Mouse (Mus musculus) thymus, postnatal 36 days (tissue): ENCODE data around the gene Cdk5rap2.

Source experiments
- DNase-seq, 2 experiments: peaks; one replicate each; pipeline ENCODE4 v3.0.0; 2022; ENCODE audit warnings: mixed read lengths in 2 of 2

Gene Cdk5rap2

DNA sequence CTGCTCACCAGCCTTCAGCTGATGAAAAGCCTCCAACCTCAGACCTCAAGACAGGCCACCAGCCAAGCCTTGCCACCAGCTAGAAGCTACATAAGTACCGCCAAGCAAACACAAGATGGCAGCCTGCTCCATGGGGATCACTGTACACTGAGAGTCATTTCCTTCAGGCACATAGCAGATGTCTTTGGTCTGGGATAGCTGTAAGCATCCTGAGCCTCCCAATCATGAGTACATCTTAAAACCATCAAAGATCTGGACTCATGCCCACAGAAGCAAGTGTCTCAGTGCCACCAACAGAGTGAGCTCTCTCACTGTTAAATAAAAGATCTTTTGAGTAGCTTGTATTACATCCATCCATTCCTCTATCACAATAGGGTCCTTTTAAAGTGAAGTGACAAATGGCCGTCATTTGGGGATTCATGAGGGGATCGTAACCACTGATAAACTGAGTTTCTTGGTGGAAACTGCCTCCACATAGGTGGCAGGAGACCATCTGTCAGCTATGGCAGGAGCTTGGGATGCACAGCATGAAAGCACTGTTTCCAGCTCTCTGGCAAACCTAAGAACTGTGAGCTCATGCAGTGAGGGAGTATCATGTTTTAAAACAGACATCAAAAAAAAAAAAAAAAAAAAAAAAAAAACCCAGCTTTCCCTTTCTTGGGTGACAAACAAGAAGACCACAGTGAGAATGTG lies 150.4 kb downstream of the Cdk5rap2 start:
- DNase-seq, result no peak

DNA sequence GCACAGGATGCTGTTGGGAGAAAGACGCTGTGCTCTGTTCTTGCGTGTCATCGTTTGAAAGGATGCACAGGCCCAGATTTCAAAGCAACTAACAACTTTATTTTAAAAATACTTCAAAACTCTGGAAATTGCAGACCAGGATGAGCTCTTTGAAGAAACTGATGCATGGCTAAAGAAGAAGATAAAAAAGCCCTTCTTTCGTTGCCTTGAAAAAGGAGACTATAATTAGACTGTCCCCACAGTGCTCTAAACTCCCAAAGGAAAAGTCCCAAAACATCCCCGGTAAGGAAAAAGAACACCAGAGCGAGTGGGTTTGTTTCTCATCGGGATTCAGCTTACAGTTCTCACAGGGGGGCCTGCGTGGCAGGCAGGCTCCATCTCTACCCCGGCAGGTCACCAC lies 151.4 kb downstream of the Cdk5rap2 start:
- no peak for DNase-seq

DNA sequence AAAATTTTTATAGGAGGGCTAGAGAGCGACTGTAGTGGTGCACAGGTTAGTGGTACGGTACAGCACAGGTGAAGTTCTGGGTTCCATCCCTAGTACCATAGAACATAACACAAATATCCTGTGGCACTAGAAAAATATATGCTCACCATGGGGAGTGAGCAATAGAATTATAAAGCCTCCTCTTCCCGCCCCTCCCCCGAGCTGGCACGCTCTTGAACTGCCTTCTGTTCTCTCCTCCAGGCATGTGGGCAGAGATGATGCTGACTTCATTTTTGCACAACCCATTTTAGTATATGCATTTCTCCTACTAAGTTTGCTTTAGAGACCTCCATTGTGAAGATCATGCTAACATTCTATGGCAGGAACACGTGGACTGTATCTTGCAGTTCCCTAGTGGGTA lies 152.0 kb downstream of the Cdk5rap2 start:
- DNase-seq, result no peak

DNA sequence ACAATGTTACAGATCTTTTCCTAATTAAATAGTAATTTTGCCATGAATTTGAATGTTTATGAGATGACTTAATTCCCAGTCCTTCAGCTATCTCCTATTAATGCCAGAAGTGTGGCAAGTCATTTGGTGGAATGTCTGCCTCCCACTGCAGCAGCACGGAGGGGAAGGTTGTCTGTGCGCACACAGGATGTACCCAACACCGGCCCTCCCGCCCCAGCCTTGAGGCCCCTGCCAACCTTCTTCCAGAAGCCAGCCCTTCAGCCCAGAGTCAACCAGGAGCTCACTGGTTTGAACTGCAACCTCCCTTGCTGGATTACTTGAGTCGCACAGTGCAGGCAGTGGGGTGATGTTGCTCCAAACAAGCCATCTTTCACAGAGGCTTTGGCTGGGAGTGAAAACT lies 158.5 kb downstream of the Cdk5rap2 start:
- DNase-seq, result no peak

DNA sequence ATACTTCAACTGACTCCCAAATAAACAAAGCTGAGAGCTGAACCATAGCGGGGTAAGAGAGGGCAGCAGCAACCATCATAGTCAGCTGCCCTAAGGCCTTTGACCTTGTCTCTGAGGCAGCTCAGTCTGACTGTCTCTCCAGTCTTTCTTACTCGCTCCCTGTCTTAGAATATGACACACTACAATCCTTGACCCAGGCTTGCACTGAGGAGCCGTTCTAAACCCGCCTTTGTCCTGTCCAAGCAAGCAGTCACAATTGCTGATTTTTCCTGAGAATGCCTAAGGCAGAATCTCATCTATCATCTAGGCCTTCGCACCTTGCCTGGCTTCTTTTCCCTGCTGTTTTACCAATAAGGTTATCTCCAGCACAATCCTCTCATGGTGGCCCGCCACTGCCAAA lies 164.5 kb downstream of the Cdk5rap2 start:
- DNase-seq, result no peak

DNA sequence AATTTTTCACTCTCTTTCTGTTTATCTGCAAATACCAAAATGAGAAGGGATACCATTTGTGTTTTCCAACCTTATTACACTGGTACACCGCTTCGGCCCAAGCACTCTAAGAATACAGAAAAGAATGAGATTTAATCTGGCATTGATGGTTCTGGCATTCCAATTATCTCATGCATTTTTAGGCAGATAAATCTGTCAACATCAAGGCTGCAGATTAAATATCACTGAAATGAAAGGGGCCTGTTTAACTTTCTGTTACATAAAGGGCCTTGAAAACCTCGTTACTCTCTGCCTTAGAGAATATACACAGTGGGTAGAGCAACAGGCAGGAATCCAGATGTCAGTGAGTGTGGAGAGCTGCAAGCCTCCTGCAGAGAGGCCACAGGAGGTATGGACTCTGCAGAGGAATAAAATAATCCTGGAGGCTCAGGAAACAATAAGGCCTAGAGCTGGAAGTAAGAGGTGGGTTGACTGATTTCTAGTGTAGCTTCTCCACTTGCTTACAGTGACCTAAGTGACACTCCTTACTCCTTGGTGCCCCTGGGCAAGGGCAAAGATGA lies 166.6 kb downstream of the Cdk5rap2 start:
- no peak for DNase-seq

DNA sequence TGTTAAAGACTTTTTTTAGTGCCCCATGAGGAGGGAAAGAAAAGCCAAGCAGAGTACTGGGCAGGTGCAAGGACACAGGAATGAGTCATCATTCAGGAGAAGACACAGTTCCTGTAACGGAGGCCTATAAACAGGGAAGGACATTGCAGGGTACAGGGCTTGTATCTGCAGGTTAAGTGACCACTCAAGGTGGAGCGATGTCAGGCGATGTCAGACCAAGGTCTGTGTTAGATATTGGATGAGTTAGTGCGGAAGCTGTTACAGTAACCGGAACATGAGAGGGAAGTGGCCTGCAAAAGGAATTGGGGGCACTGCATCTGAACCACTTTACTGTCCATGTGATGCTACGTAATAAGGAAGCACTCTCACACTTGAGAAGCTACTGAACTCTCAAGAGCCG lies 170.5 kb downstream of the Cdk5rap2 start:
- DNase-seq, result no peak

DNA sequence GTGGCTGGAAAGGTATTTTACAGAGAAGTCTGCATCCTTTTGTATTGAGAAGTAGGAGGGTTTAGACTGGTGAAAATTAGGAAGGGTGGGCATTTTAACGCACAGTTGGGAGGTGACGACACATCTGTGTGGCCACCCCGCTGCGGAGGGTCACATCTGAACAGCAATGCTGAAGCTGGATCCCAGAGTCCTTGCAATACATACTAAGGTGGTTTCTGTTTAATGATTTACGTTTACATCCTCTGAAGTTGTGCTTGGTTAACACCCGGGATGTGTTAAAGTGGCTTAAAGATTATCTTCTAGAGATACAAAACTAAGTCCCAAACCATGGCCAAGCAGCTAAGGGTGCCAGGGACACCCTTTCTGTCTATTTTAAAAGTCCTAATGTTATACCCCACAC lies 171.4 kb downstream of the Cdk5rap2 start:
- no peak for DNase-seq

DNA sequence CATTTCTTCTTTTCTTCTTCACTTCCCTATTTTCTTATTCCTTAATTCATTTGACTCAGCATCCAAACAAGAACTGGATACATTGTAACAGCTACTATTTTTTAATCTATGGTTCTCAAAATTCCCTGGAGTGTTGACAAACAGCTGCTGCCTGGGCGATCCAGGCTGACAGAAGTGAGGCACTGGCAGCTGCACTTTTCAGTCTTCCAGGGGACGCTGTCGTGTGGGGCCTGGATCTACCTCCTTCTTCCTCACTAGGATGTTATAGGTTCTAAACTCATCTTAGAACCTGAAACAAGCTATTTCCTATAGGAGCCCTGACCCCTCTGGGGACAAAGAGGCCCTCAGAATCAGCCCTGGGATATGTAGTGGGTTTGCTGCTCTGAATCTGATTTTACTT lies 177.9 kb downstream of the Cdk5rap2 start:
- no peak for DNase-seq

DNA sequence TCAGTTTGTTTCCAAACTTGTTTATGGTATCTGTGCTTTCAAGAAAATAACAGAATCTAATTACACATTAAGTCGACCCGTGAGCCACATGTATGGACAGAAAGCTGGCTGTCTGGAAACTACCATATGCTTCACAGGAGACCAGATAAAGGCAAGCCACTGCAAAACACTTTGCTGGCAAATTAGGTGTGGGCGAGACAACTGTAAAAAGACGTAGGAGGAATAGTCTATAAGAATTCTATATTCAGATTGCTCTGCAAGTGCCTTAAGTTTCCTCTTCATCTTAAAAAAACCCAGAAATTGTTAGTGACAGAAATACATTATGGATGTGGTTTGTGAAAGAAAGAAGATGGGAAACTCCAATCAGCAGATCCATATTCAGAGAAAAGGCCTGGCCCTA lies 180.4 kb downstream of the Cdk5rap2 start:
- DNase-seq, result no peak

DNA sequence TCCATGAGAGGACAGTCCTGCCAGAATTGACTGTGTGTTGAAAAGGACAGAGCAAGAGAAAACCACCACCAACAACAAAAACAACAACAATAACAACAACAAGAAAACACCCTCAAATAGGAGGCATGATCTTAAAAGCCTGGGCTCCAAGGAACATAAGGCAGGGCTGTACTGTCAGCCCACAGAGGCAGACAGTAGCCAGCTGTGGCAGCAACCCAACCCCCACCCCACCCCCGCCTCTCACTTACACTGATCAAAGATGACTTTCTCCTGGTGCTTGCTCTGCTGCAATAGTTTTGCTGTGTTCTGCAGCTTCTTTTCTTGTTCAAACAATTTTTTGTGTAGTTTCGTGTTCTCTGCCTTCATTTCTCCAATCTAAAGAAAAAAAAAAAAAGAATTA lies 181.9 kb downstream of the Cdk5rap2 start:
- DNase-seq, result no peak

DNA sequence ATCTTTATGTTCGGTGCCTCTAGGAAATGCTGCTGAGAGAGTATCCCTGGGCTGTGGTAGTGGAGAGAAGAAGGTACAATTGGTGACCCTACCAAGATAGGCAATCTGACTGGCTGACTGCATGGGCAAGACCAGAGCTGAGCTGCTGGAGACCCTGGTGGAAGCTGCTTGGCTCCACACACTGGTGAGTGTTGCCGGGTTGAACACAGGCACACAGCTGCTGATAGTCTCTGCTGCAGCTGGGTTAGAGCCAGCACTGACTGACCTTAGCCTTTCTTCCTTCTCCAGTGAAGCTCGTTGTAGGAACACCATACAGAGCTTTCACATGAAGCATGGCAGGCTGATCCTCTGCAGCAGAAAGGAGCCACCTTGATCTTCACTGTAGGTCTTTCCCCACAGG lies 182.6 kb downstream of the Cdk5rap2 start:
- DNase-seq, result no peak

DNA sequence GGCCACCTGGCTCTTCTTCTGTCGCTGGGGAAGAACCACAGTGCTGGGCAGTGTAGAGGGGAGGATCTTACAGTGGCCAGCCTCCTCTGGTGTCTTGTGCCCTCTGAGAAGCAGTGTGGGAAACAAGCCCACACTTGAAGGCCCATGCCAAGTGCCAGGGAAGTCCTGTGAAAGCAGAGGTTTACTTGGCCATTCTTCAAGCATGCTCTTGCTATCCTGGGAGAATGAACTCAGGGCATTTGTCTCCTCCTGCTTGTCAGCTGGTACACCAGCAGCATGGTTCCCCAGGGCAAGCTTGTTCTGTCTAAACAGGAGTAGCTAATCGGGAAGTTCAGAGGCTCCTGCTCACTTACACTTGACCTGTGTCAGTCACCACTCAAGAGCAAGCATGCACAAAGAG lies 185.7 kb downstream of the Cdk5rap2 start:
- DNase-seq, result no peak

DNA sequence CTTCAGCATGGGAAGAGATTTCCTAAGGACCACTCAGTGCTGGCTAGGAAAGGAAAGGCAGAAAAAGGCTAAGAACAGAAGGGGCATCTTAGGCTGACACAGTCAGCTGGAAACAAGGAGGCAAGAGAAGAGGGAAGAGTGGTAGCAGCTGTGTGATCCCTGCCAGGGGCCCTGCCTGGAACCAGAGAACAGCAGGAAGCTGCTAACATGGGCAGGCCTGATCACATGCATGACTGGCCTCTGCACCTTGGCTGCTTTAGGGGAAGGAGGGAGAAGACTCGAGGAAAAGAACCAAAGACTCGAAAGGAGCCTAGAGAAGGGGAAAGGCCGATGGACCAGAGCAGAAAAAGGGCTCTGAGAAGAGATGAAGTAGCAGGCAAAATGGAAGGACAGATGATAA lies 188.4 kb downstream of the Cdk5rap2 start:
- no peak for DNase-seq

DNA sequence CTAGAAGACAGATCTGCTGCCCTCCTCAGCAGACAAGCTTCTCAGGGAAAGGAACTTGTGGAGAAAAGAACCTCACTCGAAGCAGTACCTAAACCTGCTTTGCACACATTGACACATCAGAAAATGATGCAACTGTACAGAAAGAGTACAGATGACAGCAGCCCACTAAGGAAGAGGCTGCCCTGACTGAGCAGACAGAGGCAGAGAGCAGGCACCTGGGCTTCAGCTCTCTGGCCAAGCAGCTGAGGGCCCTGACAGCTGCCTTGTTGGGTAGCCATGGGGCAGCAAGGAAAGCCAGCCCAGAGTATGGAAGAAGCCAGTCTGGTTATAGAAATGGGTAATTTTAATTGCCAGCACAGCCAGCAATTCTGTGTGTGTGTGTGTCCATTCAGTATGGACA lies 188.9 kb downstream of the Cdk5rap2 start:
- no peak for DNase-seq

DNA sequence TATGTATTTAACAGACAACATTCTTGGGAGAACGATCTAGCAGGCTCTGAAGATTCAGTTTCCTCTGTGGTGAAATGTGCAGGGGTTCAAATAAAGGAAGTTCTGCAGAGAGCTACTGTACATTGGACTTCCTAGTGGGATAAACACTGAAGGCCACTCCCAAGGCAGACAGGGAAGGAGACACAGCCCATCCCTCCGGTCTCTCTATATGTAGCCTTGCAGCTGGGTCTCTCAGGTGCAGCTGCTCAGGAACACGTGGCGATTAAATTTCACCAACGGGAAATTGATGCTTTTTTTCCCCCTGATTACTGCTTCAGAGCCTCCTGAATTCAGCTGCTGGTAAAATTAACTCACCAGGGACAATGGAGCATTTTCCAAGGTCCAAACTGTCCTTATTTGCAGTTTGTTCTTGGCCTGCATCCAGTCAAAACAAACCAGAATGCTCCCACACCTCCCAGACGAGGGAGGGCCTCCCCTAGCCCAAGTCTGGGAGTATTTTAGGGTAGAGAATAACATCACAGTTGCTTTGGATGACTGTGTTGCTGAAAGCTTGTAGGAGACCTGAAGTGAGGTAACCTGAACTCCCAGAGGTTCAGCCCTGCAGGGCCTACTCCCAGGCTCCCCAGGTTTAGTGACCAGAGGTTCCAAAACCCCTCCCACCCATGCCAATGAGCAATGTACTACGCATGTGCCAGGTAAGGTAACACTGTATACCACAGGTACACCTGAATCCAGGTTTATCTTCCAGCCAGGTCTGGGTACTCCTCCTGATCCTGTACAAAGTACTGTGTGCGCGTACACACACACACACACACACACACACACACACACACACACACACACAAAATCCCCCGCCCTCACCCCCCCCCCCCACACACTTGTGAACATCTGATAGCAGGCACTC lies 189.7 kb downstream of the Cdk5rap2 start:
- no peak for DNase-seq

DNA sequence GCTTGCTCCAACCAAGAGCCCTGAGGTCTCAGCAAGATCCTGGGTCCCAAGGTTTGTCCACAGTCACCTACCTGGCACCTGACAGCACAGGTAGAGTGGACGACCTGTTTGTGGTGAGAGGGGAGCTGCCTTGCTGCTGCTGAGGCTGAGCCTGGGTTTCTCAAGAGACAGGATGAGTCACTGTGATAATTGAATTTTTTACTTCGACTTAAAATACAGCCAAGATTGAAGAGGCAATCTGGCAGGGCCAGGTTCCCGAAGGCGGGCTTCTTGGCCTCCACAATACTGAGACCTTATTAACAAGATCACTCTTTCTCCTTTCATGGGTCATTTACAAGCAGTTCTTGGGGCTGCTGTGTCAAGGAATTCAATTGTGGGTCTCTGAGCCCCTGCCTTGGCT lies 190.5 kb downstream of the Cdk5rap2 start:
- no peak for DNase-seq

DNA sequence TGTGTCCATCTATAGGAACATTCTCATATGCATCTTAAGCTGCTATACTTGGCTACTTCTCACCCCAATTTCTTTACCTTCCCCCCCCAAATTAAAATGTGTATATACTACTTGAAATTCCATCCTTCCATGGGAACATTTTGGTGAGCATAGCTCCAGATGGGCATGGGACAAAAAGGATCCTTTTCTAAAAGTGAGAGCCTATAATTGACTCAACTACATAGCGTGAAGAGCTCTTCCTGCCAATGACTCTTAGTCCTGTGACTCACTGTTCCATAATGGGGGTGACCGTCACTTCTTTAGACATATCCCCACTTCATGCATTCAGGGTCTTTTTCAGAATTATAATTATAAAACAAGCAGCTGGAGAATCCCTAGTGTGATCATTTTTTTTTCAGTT lies 224.3 kb downstream of the Cdk5rap2 start:
- DNase-seq, result no peak
